Mouse (Mus musculus) adipocyte (in vitro differentiated cells): Measurements from ENCODE around the gene Zbtb6.

Experiments used
- DNase-seq: peaks from one replicate; pipeline ENCODE4 v3.0.0-alpha.2; 2016; ENCODE audit warnings: low spot score

Gene Zbtb6

DNA sequence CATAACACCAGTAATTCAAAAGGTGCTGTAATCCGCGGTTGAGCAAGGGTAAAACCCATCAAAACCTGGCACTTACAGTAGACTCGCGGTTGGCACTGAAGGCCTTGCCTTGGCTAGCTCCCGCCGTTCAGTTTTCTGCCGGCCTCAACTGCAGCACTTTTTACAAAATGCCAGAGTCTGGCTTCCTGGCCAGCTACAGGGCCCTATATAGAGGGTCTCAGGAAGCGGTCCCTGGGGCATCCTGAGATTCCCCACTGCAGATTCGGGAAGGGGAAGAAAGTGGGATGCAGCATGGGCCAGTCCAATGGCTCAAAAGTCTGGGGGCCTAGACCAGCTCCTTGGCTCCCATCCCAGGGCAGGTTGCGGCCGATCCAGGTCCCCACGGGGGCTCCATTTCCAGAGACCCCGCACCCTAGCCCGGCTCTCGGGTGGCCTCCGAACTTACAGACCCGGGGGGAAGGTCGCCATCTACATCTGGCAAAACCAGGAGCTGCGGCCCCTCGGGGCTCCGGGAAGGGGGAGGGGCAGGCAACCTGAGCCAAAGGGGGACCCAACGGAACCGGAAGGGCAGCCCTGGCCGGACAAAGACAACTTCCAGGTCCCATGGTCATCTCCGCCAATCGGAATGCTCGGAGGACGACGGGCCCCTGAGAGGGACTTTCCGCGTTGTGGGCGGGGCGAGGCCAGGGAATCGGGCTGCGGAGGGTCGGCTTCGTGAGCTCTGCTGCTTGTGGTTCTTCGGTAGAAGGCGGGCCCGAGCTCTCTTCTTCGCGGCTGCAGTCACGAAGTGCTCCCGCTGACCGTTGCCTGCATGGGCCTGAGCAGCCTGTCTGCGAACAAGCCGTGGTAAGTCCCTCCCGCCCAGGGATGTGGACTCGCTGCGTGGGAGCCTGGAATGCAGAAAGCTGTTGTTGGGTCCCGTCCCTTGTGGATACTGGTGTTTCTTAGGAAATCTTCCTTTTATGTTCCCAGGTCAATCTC, at the start of gene Zbtb6, which contains the start of the genes Zbtb26 and Rabgap1:
TSS of gene Zbtb6 (minus strand) at position 561 of the 981 bp plus-strand sequence.
TSS of gene Zbtb26 (minus strand) at position 525 of the 981 bp plus-strand sequence.
TSS of gene Rabgap1 (plus strand) at position 669 of the 981 bp plus-strand sequence.
- peak; percentile 97 for DNase-seq

GRCm38 (mm10) chr2:37488956-37489355, 46.0 kb upstream of the Zbtb6 start:
- DNase-seq, result no peak

DNA sequence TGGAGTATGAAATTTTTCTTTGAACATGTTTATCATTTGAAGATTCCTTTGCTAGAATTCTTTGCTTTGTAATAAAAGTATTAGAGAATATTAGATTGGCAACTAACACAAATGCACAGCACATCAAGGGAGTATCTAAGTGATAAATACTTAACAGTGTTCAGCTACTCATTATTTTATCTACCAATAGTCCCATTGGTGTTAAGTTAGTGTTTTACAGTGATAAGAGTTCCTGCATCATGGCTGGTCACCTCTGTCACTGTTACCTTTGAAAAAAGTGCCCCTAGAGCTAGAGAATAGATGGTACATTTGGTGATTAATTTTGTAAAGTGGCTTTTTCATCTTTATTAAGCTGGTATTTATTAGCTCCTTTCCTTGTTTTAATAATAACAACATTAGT, 43.4 kb upstream of the Zbtb6 start:
- DNase-seq, result no peak

GRCm38 (mm10) chr2:37485370-37485769, 42.4 kb upstream of the Zbtb6 start:
- peak; percentile 84 for DNase-seq

DNA sequence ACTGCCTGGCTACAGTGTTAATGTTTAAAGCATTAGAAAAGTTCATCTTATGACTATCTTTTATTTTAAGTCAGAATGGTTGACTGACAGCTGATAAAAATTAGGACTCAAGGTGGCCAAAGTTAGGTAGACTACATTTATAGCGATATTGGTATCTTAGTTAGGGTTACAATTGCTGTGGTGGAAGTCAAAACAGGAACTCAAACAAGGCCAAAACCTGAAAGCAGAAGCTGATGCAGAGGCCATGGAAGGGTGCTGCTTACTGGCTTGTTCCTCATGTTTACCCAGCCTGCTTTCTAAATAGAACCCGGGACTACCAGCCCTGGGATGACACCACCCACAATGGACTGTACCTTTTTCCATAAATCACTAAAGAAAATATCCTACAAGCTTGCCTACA, 41.2 kb upstream of the Zbtb6 start:
- no peak for DNase-seq

GRCm38 (mm10) chr2:37480039-37480438, 37.1 kb upstream of the Zbtb6 start:
- DNase-seq, result no peak

DNA sequence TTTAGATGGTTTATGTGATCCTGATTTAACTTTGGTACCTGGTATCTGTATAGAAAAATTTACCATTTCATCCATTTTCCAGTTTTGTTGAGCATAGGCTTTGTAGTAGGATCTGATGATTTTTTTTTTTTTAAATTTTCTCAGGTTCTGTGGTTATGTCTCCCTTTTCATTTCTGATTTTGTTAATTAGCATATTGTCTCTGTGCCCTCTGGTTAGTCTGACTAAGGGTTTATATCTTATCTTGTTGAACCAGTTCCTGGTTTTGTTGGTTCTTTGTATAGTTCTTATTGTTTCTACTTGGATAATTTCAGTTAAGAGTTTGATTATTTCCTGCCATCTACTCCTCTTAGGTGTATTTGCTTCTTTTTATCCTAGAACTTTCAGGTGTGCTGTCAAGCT, 36.6 kb upstream of the Zbtb6 start:
- no peak for DNase-seq

DNA sequence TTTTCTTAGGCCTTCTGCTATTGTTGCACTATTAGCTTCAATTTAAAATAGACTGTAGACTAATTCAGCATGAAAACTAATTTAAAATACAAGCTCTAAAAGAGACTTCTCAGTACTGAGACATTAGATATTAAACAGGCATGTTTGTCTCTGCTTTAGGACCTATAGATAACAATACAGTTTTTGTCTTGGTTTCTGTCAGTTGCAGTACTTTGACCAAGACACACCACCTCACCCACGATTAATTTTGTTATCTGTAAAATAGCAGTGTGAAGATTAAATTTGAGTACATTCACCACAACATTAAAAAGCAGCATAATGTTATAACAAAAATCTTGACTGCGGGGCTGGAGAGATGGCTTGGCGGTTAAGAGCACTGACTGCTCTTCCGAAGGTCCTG, 23.3 kb upstream of the Zbtb6 start:
- no peak for DNase-seq

- DNase-seq, result no peak
Observed at GRCm38 (mm10) chr2:37460707-37461106, 17.7 kb upstream of the Zbtb6 start.

GRCm38 (mm10) chr2:37452376-37452760, 9.4 kb upstream of the Zbtb6 start:
- peak; percentile 45 for DNase-seq

DNA sequence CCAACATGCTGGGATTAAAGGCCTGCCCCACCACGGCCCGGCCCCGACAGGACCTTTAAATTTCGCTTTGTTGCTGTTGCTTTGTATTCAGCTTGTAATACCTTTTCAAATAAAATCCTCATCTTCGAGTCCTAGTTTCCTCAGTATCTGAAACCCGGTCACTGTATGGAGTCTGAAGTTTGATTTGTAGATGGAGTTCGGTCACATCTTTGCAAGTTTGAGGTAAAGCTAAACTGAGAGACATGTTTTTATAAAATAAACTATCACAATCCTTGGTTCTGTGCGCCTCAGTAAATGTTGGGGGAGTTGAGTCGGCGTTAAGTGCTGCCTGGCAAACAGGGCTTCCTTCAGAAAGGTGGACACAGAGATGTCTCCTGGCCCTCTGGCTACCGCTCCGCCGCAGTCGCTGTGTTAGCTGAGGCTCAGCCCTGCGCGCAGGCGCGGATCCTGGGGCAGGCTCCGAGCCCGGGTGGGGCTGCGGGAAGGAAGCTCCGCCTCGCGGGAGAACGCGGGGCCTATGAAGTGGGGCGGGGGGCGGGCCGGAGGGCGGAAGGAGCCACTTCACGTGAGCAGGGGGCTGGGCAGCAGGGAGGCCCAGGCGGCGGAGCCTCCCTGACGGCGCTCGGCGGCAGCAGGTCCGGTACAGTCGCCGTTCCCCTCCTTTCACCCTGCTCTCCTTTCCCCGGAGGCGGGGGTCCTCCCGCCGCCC, 8.8 kb upstream of the Zbtb6 start:
- DNase-seq, result peak; percentile 95

GRCm38 (mm10) chr2:37431609-37432008, 11.4 kb downstream of the Zbtb6 start:
- DNase-seq, result peak; percentile 62

GRCm38 (mm10) chr2:37430593-37431464, 12.1 kb downstream of the Zbtb6 start:
- peak; percentile 96 for DNase-seq

DNA sequence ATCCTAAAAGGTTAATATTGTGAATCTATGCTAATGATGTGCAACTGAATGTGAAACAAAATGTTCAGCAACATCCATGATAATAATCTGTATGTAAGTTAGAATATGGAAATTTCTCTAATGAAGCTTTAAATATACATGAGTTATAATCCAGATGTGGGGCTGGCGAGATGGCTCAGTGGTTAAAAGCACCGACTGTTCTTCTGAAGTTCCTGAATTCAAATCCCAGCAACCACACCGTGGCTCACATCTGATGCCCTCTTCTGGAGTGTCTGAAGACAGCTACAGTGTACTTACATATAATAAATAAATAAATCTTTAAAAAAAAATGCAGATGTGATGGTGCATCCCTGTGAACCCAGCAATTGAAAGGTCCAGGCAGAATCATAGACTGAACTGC, 19.3 kb downstream of the Zbtb6 start:
- DNase-seq, result peak; percentile 41

GRCm38 (mm10) chr2:37422306-37423304, 20.4 kb downstream of the Zbtb6 start, which contains the start of gene Rc3h2:
Rc3h2 (minus strand) TSS chr2:37422903.
- DNase-seq, result peak; percentile 99

DNA sequence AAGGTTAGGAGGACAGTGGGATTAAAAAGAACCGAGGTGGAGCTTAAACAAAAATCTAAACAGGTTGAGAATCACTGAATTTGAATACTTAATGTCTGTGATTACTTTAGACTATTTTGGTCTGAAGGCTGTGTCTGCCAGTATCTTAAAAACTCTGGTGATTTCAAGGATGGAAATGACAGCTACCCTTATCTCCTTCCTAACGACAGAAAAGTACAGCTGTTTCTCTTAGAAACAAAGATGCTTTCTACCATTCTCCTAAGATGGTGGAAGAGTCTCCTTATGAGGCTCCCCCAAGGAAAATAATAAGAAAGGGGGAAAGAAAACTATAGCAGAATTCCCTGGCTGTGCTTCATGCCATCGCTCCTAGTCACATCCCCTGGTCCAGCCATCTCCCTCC, 21.1 kb downstream of the Zbtb6 start:
- no peak for DNase-seq

GRCm38 (mm10) chr2:37395539-37395938, 47.4 kb downstream of the Zbtb6 start:
- peak; percentile 55 for DNase-seq

DNA sequence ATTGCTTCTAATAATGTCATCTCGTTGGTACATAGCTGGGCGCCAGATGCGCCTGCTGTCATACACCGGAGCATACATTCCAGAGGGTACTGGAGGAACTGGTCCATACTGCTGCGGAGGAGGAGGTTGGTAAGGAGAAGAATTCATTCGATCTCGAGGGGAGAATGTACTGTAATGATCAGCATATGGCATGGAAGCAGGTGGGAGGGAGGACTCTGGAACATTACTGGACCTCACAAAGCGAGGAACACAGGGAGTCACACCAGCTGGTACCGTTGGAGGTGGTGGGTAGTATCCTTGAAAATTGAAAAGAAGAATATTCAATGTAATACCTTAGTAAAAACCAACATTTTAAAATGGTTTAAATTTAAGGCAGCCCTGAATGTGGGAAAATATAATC, 60.0 kb downstream of the Zbtb6 start:
- no peak for DNase-seq

DNA sequence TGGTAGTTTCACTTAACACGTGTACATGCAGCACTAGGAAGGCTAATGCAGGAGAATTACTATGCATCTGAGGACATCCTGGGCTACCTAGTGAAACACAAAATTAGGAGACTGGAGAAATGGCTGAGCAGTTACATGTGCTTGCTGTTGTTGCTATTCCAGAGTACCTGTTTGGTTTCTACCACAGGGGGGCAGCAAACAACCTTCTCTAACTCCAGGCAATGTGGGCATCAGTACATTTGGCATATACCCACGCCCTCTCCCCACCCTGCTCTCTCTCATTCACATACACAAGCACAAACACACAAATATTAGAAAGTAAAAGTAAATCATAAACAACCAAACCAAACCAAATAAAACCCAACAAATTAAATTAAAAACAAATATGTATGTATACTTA, 62.8 kb downstream of the Zbtb6 start:
- peak; percentile 79 for DNase-seq

DNA sequence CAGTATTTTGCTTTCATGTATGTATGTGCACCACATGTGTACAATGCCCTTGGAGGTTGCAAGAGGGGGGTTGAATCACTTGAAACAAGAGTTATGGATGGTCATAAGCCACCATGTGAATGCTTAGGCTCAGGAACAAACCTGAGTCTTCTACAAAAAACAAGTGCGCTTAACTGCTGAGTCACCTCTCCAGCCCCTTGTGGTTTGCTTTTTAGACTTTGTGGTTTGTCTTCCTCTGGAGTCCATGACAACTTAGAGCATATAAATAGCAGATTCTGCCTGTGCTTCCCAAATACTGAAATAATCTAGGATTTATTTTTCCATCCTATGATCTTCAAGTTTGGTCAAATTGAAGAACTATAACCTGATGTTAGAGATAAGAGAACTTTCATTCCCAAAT, 67.0 kb downstream of the Zbtb6 start:
- no peak for DNase-seq
